In genomic region chr1:92099502-92099901, GRCm38 (mm10) we compare ENCODE assay signal across 10 mouse cellular contexts.
DNase-seq lines count a peak whose midpoint lies in the region; ATAC-seq and TF ChIP-seq lines count a peak whose summit lies in the region.
"Had no signal": no experiment of that assay in that cellular context is flagged by ENCODE, and none has a peak within 500 bp of the region (broad histone marks: within the 10 kb centered on the region; RNA-seq: fewer than 3 reads in every experiment).

No protein-coding gene starts in this region.

- ATAC-seq in forebrain, embryonic 13.5 days: no peak
- ATAC-seq in forebrain, embryonic 11.5 days (replicated peaks; ENCODE audit: low FRiP score): no peak
- no peak for ATAC-seq in midbrain, postnatal 0 days (ENCODE audit: low FRiP score)
- no peak for ATAC-seq in midbrain, embryonic 14.5 days (ENCODE audit: low FRiP score, low TSS enrichment)
- ATAC-seq in megakaryocyte-erythroid progenitor cell, adult 5-6 weeks (replicated peaks; ENCODE audit: low FRiP score, low TSS enrichment, poor library complexity, severe bottlenecking): peak; percentile 77

- no peak overlapping the region for H3K4me2 ChIP-seq in forebrain, embryonic 13.5 days
- no peak overlapping the region for H3K4me2 ChIP-seq in forebrain, embryonic 11.5 days (ENCODE audit: low read depth, low read length, severe bottlenecking)
- H3K4me2 ChIP-seq in midbrain, postnatal 0 days (ENCODE audit: low read depth, low read length, poor library complexity, severe bottlenecking): no peak overlapping the region
- H3K4me2 ChIP-seq in midbrain, embryonic 14.5 days (ENCODE audit: low read length): no peak overlapping the region
- H3K4me2 ChIP-seq: hindbrain, embryonic 15.5 days; lung, embryonic 15.5 days had no signal

- H3K4me1 ChIP-seq in forebrain, embryonic 13.5 days: peaks cover 15% of the 10 kb centered on the region
- no peaks in the 10 kb centered on the region for H3K4me1 ChIP-seq in forebrain, embryonic 11.5 days (replicated peaks; ENCODE audit: control insufficient read depth, insufficient read depth, low read length)
- H3K4me1 ChIP-seq in midbrain, postnatal 0 days (ENCODE audit: insufficient read depth, low read length): no peaks in the 10 kb centered on the region
- H3K4me1 ChIP-seq in midbrain, embryonic 14.5 days (ENCODE audit: control insufficient read depth, insufficient read depth, low read length): no peaks in the 10 kb centered on the region

- no peak overlapping the region for H3K9ac ChIP-seq in forebrain, embryonic 13.5 days
- no peak overlapping the region for H3K9ac ChIP-seq in forebrain, embryonic 11.5 days (ENCODE audit: low read length)
- no peak overlapping the region for H3K9ac ChIP-seq in midbrain, postnatal 0 days (replicated peaks; ENCODE audit: low read length, poor library complexity, severe bottlenecking)
- H3K9ac ChIP-seq in midbrain, embryonic 14.5 days (replicated peaks; ENCODE audit: low read length): no peak overlapping the region
- H3K9ac ChIP-seq: hindbrain, embryonic 15.5 days; lung, embryonic 15.5 days had no signal

- no peaks in the 10 kb centered on the region for H3K27me3 ChIP-seq in forebrain, embryonic 13.5 days
- H3K27me3 ChIP-seq in forebrain, embryonic 11.5 days (ENCODE audit: control insufficient read depth, insufficient read depth, low read length): no peaks in the 10 kb centered on the region
- H3K27me3 ChIP-seq in midbrain, postnatal 0 days (ENCODE audit: insufficient read depth, low read length): no peaks in the 10 kb centered on the region
- no peaks in the 10 kb centered on the region for H3K27me3 ChIP-seq in midbrain, embryonic 14.5 days (ENCODE audit: control insufficient read depth, insufficient read depth, low read length)
- H3K27me3 ChIP-seq: hindbrain, embryonic 15.5 days; lung, embryonic 15.5 days had no signal

- H3K27ac ChIP-seq in forebrain, embryonic 13.5 days: 0 out of 2 replicates have a peak overlapping the region, but pooled peaks have one; percentile 35
- H3K27ac ChIP-seq in forebrain, embryonic 11.5 days (ENCODE audit: low read depth, low read length): no peak overlapping the region
- H3K27ac ChIP-seq in midbrain, postnatal 0 days (ENCODE audit: low read depth, low read length): no peak overlapping the region
- H3K27ac ChIP-seq in midbrain, embryonic 14.5 days (replicated peaks; ENCODE audit: low read depth, low read length): no peak overlapping the region
- H3K27ac ChIP-seq: hindbrain, embryonic 15.5 days; lung, embryonic 15.5 days had no signal

- no peak for DNase-seq in forebrain, embryonic 11.5 days (ENCODE audit: low spot score)
- peak; percentile 19 for DNase-seq in midbrain, postnatal 0 days (ENCODE audit: low spot score)
- DNase-seq in midbrain, embryonic 14.5 days: no peak
- DNase-seq in gastrocnemius, postnatal 25 days: peak; percentile 89
- no peak for DNase-seq in cerebellum, postnatal 36 days
- no peak for DNase-seq in thymus, postnatal 14 days

- H3K9me3 ChIP-seq in forebrain, embryonic 13.5 days (replicated peaks): no peaks in the 10 kb centered on the region
- H3K9me3 ChIP-seq in forebrain, embryonic 11.5 days (ENCODE audit: control insufficient read depth, low read length): no peaks in the 10 kb centered on the region
- H3K9me3 ChIP-seq in midbrain, postnatal 0 days (ENCODE audit: low read length): no peaks in the 10 kb centered on the region
- no peaks in the 10 kb centered on the region for H3K9me3 ChIP-seq in midbrain, embryonic 14.5 days (ENCODE audit: control insufficient read depth, low read length)
- H3K9me3 ChIP-seq: hindbrain, embryonic 15.5 days; lung, embryonic 15.5 days had no signal

- H3K36me3 ChIP-seq in forebrain, embryonic 13.5 days (ENCODE audit: poor library complexity, severe bottlenecking): no peaks in the 10 kb centered on the region
- no peaks in the 10 kb centered on the region for H3K36me3 ChIP-seq in forebrain, embryonic 11.5 days (ENCODE audit: control insufficient read depth, insufficient read depth, low read length)
- no peaks in the 10 kb centered on the region for H3K36me3 ChIP-seq in midbrain, postnatal 0 days (ENCODE audit: insufficient read depth, low read length)
- H3K36me3 ChIP-seq in midbrain, embryonic 14.5 days (ENCODE audit: control insufficient read depth, insufficient read depth, low read length): no peaks in the 10 kb centered on the region
- H3K36me3 ChIP-seq: hindbrain, embryonic 15.5 days; lung, embryonic 15.5 days had no signal

- no peak for TF ChIP-seq CTCF in midbrain, postnatal 0 days (IDR thresholded peaks at IDR 0.05)

- WGBS in forebrain, embryonic 13.5 days: 84% methylated on average over 4 of the region's 4 CpGs
- 87% methylated on average over 4 of the region's 4 CpGs for WGBS in forebrain, embryonic 11.5 days
- 74% methylated on average over 4 of the region's 4 CpGs for WGBS in midbrain, postnatal 0 days
- WGBS in midbrain, embryonic 14.5 days: 73% methylated on average over 4 of the region's 4 CpGs

- H3K4me3 ChIP-seq in forebrain, embryonic 13.5 days: no peak overlapping the region
- no peak overlapping the region for H3K4me3 ChIP-seq in forebrain, embryonic 11.5 days (ENCODE audit: low read depth, low read length)
- H3K4me3 ChIP-seq in midbrain, postnatal 0 days (ENCODE audit: low read depth, low read length): no peak overlapping the region
- no peak overlapping the region for H3K4me3 ChIP-seq in midbrain, embryonic 14.5 days (replicated peaks; ENCODE audit: low read depth, low read length)
- H3K4me3 ChIP-seq: hindbrain, embryonic 15.5 days; lung, embryonic 15.5 days had no signal

Comparison
In these comparisons a context has a peak if more than half of its experiments do, and no peak if none do; other contexts are left out.
1. DNase-seq: peak in midbrain, postnatal 0 days (single experiment) and gastrocnemius, postnatal 25 days (single experiment); none in forebrain, embryonic 11.5 days (single experiment), midbrain, embryonic 14.5 days (single experiment), cerebellum, postnatal 36 days (0 of 2) and thymus, postnatal 14 days (single experiment).